Mouse (Mus musculus) limb, embryonic 13.5 days (tissue): ENCODE data around the gene Tubb1. TPM values are rescaled to one million over a fixed set of nuclear protein-coding genes. Genes with fewer than 3 reads are reported as not detected.

Experiments used
- ATAC-seq: fragments of 200-750 bp; cut with Nextera tagmentation; 2 replicates; pipeline ENCODE4 v1.8.0; 2017; ENCODE audit warnings: low read depth, moderate number of reproducible peaks, moderate TSS enrichment; ENCODE audit not compliant: low FRiP score
- H3K27ac ChIP-seq: fragments of 300-500 bp; sonication (generic); 2 replicates; pipeline ENCODE4 v1.5.1; 2015; ENCODE audit warnings: inconsistent platforms, mild to moderate bottlenecking, moderate library complexity
- H3K27me3 ChIP-seq: fragments of 300-500 bp; sonication (generic); 2 replicates; pipeline ENCODE4 v1.6.1; 2015; ENCODE audit warnings: mild to moderate bottlenecking, inconsistent platforms
- H3K36me3 ChIP-seq: fragments of 300-500 bp; sonication (generic); 2 replicates; pipeline ENCODE4 v1.6.1; 2015; ENCODE audit warnings: inconsistent platforms, mild to moderate bottlenecking, moderate library complexity
- H3K4me1 ChIP-seq: fragments of 300-500 bp; sonication (generic); 2 replicates; pipeline ENCODE4 v1.6.1; 2015; ENCODE audit warnings: inconsistent platforms
- H3K4me2 ChIP-seq: fragments of 300-500 bp; sonication (generic); replicated peaks from 2 replicates; pipeline ENCODE4 v1.6.1; 2015; ENCODE audit warnings: inconsistent platforms, mild to moderate bottlenecking, moderate library complexity
- H3K4me3 ChIP-seq: fragments of 300-500 bp; sonication (generic); 2 replicates; pipeline ENCODE4 v1.5.1; 2015; ENCODE audit warnings: moderate library complexity, mild to moderate bottlenecking, inconsistent platforms
- H3K9ac ChIP-seq: fragments of 300-500 bp; sonication (generic); 2 replicates; pipeline ENCODE4 v1.6.1; 2015; ENCODE audit warnings: mild to moderate bottlenecking, inconsistent platforms
- H3K9me3 ChIP-seq: fragments of 300-500 bp; sonication (generic); 2 replicates; pipeline ENCODE4 v1.6.1; 2016; ENCODE audit warnings: inconsistent platforms
- WGBS: fragments of 180-500 bp; shearing (Covaris S2); methylation state at CpG from one replicate; pipeline ENCODE4 v1.1.7; 2015; 5-methylcytosine and 5-hydroxymethylcytosine counted together
- polyA plus RNA-seq: library from polyadenylated mRNA; unstranded; fragments of >200 nt; fragmentation: Nextera tagmentation; extraction: Ambion mirVana; gene quantifications from 2 replicates; pipeline ENCODE4 v1.2.1, GENCODE M21; 2015

Gene Tubb1
- polyA plus RNA-seq, 1 experiment from 2014 or later: 2.2 TPM

- Histone ChIP-seq H3K4me2 (no peak overlapping the region), H3K4me3 (no peak overlapping the region), H3K27me3 (no peaks in the 10 kb centered on the region), H3K9me3 (no peaks in the 10 kb centered on the region), H3K36me3 (no peaks in the 10 kb centered on the region), H3K27ac (peak overlapping the region; percentile 34; the same call in 1 of the 2 replicates), H3K4me1 (peaks cover 22% of the 10 kb centered on the region), H3K9ac (no peak overlapping the region)
- WGBS: 29% methylated on average over 7 of the region's 7 CpGs
- ATAC-seq: peak; percentile 73
Measured at GRCm38 (mm10) chr2:174446492-174446891, 4.0 kb upstream of the Tubb1 start.

GRCm38 (mm10) chr2:174446905-174447304 is 3.6 kb upstream of the Tubb1 start:
- Histone ChIP-seq H3K9ac (no peak overlapping the region), H3K27ac (peak overlapping the region; percentile 34; the same call in 1 of the 2 replicates), H3K27me3 (no peaks in the 10 kb centered on the region), H3K36me3 (no peaks in the 10 kb centered on the region), H3K4me2 (no peak overlapping the region), H3K4me1 (peaks cover 22% of the 10 kb centered on the region), H3K9me3 (no peaks in the 10 kb centered on the region), H3K4me3 (no peak overlapping the region)
- ATAC-seq: no peak; the same call in 1 of the 2 replicates
- WGBS: 40% methylated on average over 8 of the region's 8 CpGs

- Histone ChIP-seq H3K4me2 (no peak overlapping the region), H3K27ac (no peak overlapping the region), H3K4me3 (no peak overlapping the region), H3K36me3 (no peaks in the 10 kb centered on the region), H3K9ac (no peak overlapping the region), H3K4me1 (peaks cover 13% of the 10 kb centered on the region), H3K9me3 (no peaks in the 10 kb centered on the region), H3K27me3 (no peaks in the 10 kb centered on the region)
- no peak for ATAC-seq
- WGBS: 83% methylated on average over 4 of the region's 4 CpGs
Measured at GRCm38 (mm10) chr2:174448405-174448804, 2.1 kb upstream of the Tubb1 start.

GRCm38 (mm10) chr2:174453681-174454080 is 3.2 kb downstream of the Tubb1 start:
- Histone ChIP-seq H3K27me3 (no peaks in the 10 kb centered on the region), H3K27ac (no peak overlapping the region), H3K4me2 (no peak overlapping the region), H3K36me3 (no peaks in the 10 kb centered on the region), H3K4me1 (no peaks in the 10 kb centered on the region), H3K9ac (no peak overlapping the region), H3K9me3 (no peaks in the 10 kb centered on the region), H3K4me3 (no peak overlapping the region)
- WGBS: 75% methylated on average over 7 of the region's 7 CpGs
- no peak for ATAC-seq

GRCm38 (mm10) chr2:174459365-174459764 is 8.9 kb downstream of the Tubb1 start:
- no peaks in the 10 kb centered on the region for H3K27me3 ChIP-seq
- H3K9ac ChIP-seq: no peak overlapping the region
- no peak overlapping the region for H3K4me3 ChIP-seq
- peaks cover 14% of the 10 kb centered on the region for H3K4me1 ChIP-seq
- no peaks in the 10 kb centered on the region for H3K9me3 ChIP-seq
- WGBS: 73% methylated on average over 2 of the region's 2 CpGs
- peaks cover 28% of the 10 kb centered on the region for H3K36me3 ChIP-seq
- no peak overlapping the region for H3K27ac ChIP-seq
- no peak overlapping the region for H3K4me2 ChIP-seq
- no peak for ATAC-seq

GRCm38 (mm10) chr2:174463370-174463769 is 12.9 kb downstream of the Tubb1 start:
- Histone ChIP-seq H3K9ac (peak overlapping the region; percentile 83), H3K4me1 (peaks cover 14% of the 10 kb centered on the region), H3K27ac (no peak overlapping the region; the same call in 1 of the 2 replicates), H3K9me3 (no peaks in the 10 kb centered on the region), H3K27me3 (no peaks in the 10 kb centered on the region), H3K4me2 (peak overlapping the region; percentile 97), H3K4me3 (peak overlapping the region; percentile 87), H3K36me3 (peaks cover 60% of the 10 kb centered on the region)
- peak; percentile 20; the same call in 1 of the 2 replicates for ATAC-seq
- WGBS: 36% methylated on average over 10 of the region's 10 CpGs

GRCm38 (mm10) chr2:174463789-174464523 is 13.5 kb downstream of the Tubb1 start, which contains the start of gene Atp5e:
Gene Atp5e (minus strand): TSS chr2:174464105.
- ATAC-seq: peak; percentile 99
- Histone ChIP-seq H3K9me3 (no peaks in the 10 kb centered on the region), H3K4me2 (peak within 1 kb of the TSS; percentile 97), H3K9ac (peak within 1 kb of the TSS; percentile 83), H3K27me3 (no peaks in the 10 kb centered on the region), H3K27ac (no peak within 1 kb of the TSS; the same call in 1 of the 2 replicates), H3K36me3 (peaks cover 65% of the 10 kb centered on the region), H3K4me3 (peak within 1 kb of the TSS; percentile 87), H3K4me1 (peaks cover 14% of the 10 kb centered on the region)
- 2% methylated on average over 48 of the region's 48 CpGs for WGBS

- no peak for ATAC-seq
- H3K36me3 ChIP-seq: peaks cover 58% of the 10 kb centered on the region
- 93% methylated on average over 4 of the region's 4 CpGs for WGBS
Measured at GRCm38 (mm10) chr2:174470333-174470732, 19.8 kb downstream of the Tubb1 start.

GRCm38 (mm10) chr2:174470786-174471405 is 20.4 kb downstream of the Tubb1 start:
- H3K4me2 ChIP-seq: no peak overlapping the region
- no peak overlapping the region for H3K27ac ChIP-seq
- no peak overlapping the region for H3K4me3 ChIP-seq
- peaks cover 9% of the 10 kb centered on the region for H3K4me1 ChIP-seq
- H3K9ac ChIP-seq: no peak overlapping the region
- no peaks in the 10 kb centered on the region; the same call in 1 of the 2 replicates for H3K9me3 ChIP-seq
- no peak for ATAC-seq
- H3K27me3 ChIP-seq: no peaks in the 10 kb centered on the region
- peaks cover 52% of the 10 kb centered on the region for H3K36me3 ChIP-seq
- 90% methylated on average over 7 of the region's 7 CpGs for WGBS

More at GRCm38 (mm10) chr2:174470333-174470732, 19.8 kb downstream of the Tubb1 start:
- peaks cover 9% of the 10 kb centered on the region for H3K4me1 ChIP-seq
- H3K27ac ChIP-seq: no peak overlapping the region
- no peak overlapping the region for H3K4me2 ChIP-seq
- no peak overlapping the region for H3K9ac ChIP-seq
- H3K9me3 ChIP-seq: no peaks in the 10 kb centered on the region; the same call in 1 of the 2 replicates
- H3K4me3 ChIP-seq: no peak overlapping the region
- no peaks in the 10 kb centered on the region for H3K27me3 ChIP-seq

GRCm38 (mm10) chr2:174472407-174472806 is 21.9 kb downstream of the Tubb1 start:
- Histone ChIP-seq H3K9me3 (no peaks in the 10 kb centered on the region; the same call in 1 of the 2 replicates), H3K27ac (peak overlapping the region; percentile 44; the same call in 1 of the 2 replicates), H3K27me3 (no peaks in the 10 kb centered on the region), H3K9ac (peak overlapping the region; percentile 88), H3K4me1 (peaks cover 9% of the 10 kb centered on the region), H3K4me2 (peak overlapping the region; percentile 82), H3K36me3 (peaks cover 40% of the 10 kb centered on the region), H3K4me3 (peak overlapping the region; percentile 79)
- peak; percentile 16; the same call in 1 of the 2 replicates for ATAC-seq
- WGBS: 9% methylated on average over 30 of the region's 30 CpGs

GRCm38 (mm10) chr2:174472818-174473549 is 22.5 kb downstream of the Tubb1 start, which contains the start of gene Prelid3b:
Gene Prelid3b (minus strand): TSS chr2:174473081.
- ATAC-seq: peak; percentile 98
- H3K9ac ChIP-seq: peak within 1 kb of the TSS; percentile 88
- H3K36me3 ChIP-seq: peaks cover 35% of the 10 kb centered on the region
- H3K9me3 ChIP-seq: no peaks in the 10 kb centered on the region; the same call in 1 of the 2 replicates
- peak within 1 kb of the TSS; percentile 79 for H3K4me3 ChIP-seq
- peaks cover 9% of the 10 kb centered on the region for H3K4me1 ChIP-seq
- under 1% methylated on average over 53 of the region's 53 CpGs for WGBS
- H3K4me2 ChIP-seq: peak within 1 kb of the TSS; percentile 82
- H3K27me3 ChIP-seq: no peaks in the 10 kb centered on the region
- peak within 1 kb of the TSS; percentile 73 for H3K27ac ChIP-seq
